Mouse (Mus musculus) kidney, adult 2 months (tissue): Measurements from ENCODE around the gene Bcl10.

Experiments used
- CTCF ChIP-seq: fragments of 200-500 bp; conservative IDR thresholded peaks from 2 replicates; pipeline ENCODE4 v1.5.1; 2011; ENCODE audit warnings: low read depth, mild to moderate bottlenecking, control low read depth, low read length, moderate library complexity, mixed read lengths; ENCODE audit not compliant: insufficient read depth, insufficient read length
- POLR2A ChIP-seq: fragments of 200-500 bp; IDR thresholded peaks from one replicate; pipeline ENCODE4 v1.6.1; 2011; ENCODE audit warnings: low read depth, low read length, control low read depth

- TF ChIP-seq POLR2A = no peak
- no peak for TF ChIP-seq CTCF
These were observed 11.2 kb downstream of the Bcl10 start for GRCm38 (mm10) chr3:145933845-145934244.
